Mouse (Mus musculus): ENCODE measurements around the gene Ehd1.

GRCm38 (mm10) chr19:6338716-6339115 lies 62.2 kb downstream of the Ehd1 start:
- TF ChIP-seq POLR2A (IDR thresholded peaks at IDR 0.05; ENCODE audit: borderline replicate concordance, low read depth, low read length) (no peak), CTCF (IDR thresholded peaks at IDR 0.05; ENCODE audit: low read depth, low read length) (no peak)

All from bone marrow macrophage, adult 2 months (primary cell).